Mouse (Mus musculus) testis, adult 2 months (tissue): ENCODE data around the gene Pklr.

Experiments
- CTCF ChIP-seq: fragments of 200-500 bp; IDR thresholded peaks from 2 replicates; pipeline ENCODE4 v1.5.1; 2012; ENCODE audit warnings: low read depth, mild to moderate bottlenecking, inconsistent platforms, low read length, moderate library complexity; ENCODE audit not compliant: control insufficient read depth, insufficient read depth, insufficient replicate concordance
- POLR2A ChIP-seq: fragments of 200-500 bp; IDR thresholded peaks from 2 replicates; pipeline ENCODE4 v1.6.1; 2012; ENCODE audit warnings: low read depth, mild to moderate bottlenecking, inconsistent platforms, low read length, moderate library complexity; ENCODE audit not compliant: control insufficient read depth

- no peak for TF ChIP-seq CTCF
- no peak for TF ChIP-seq POLR2A
Measured at GRCm38 (mm10) chr3:89163643-89164245, 27.8 kb downstream of the Pklr start.
